Mouse (Mus musculus) embryo, embryonic 9.5 days (tissue): ENCODE results near the gene Slc6a19.

Source experiments
- DNase-seq: peaks from one replicate; pipeline ENCODE4 v3.0.0-alpha.2; 2017; ENCODE audit errors: extremely low spot score

Gene Slc6a19

GRCm38 (mm10) chr13:73658953-73659352 is 45.7 kb downstream of the Slc6a19 start:
- no peak for DNase-seq

- no peak for DNase-seq
Measured at GRCm38 (mm10) chr13:73654976-73655375, 49.7 kb downstream of the Slc6a19 start.

GRCm38 (mm10) chr13:73653266-73653665 is 51.4 kb downstream of the Slc6a19 start:
- no peak for DNase-seq

- peak; percentile 39 for DNase-seq
Measured at GRCm38 (mm10) chr13:73646397-73647087, 58.1 kb downstream of the Slc6a19 start.

GRCm38 (mm10) chr13:73641296-73641695 is 63.4 kb downstream of the Slc6a19 start:
- no peak for DNase-seq

- no peak for DNase-seq
Measured at GRCm38 (mm10) chr13:73637826-73638225, 66.8 kb downstream of the Slc6a19 start.

GRCm38 (mm10) chr13:73631837-73632236 is 72.8 kb downstream of the Slc6a19 start:
- no peak for DNase-seq
